Mouse (Mus musculus): Measurements from ENCODE around the gene Sec61a1. TPM values are rescaled to one million over a fixed set of nuclear protein-coding genes. Genes with fewer than 3 reads are reported as not detected.
A peak's percentile ranks its signal among the peaks of the same experiment; 100 is the strongest.

Gene Sec61a1
- 94.5 and 102 TPM in 2 replicates for total RNA-seq (2017)

- ATAC-seq (ENCODE audit: extremely low read depth, insufficient number of reproducible peaks, low FRiP score, poor library complexity, severe bottlenecking), result peak; percentile 95
Measured at GRCm38 (mm10) chr6:88518404-88519263, at the start of gene Sec61a1. TSS of gene Sec61a1 (minus strand) at chr6:88518905.

GRCm38 (mm10) chr6:88566676-88567075, 48.0 kb upstream of the Sec61a1 start:
- ATAC-seq (ENCODE audit: extremely low read depth, insufficient number of reproducible peaks, low FRiP score, poor library complexity, severe bottlenecking), result no peak

- ATAC-seq (ENCODE audit: extremely low read depth, insufficient number of reproducible peaks, low FRiP score, poor library complexity, severe bottlenecking), result no peak
Measured at GRCm38 (mm10) chr6:88565033-88565432, 46.3 kb upstream of the Sec61a1 start.

GRCm38 (mm10) chr6:88560156-88560555, 41.5 kb upstream of the Sec61a1 start:
- no peak for ATAC-seq (ENCODE audit: extremely low read depth, insufficient number of reproducible peaks, low FRiP score, poor library complexity, severe bottlenecking)

- no peak for ATAC-seq (ENCODE audit: extremely low read depth, insufficient number of reproducible peaks, low FRiP score, poor library complexity, severe bottlenecking)
Measured at GRCm38 (mm10) chr6:88559688-88560087, 41.0 kb upstream of the Sec61a1 start.

GRCm38 (mm10) chr6:88558076-88558475, 39.4 kb upstream of the Sec61a1 start:
- ATAC-seq (ENCODE audit: extremely low read depth, insufficient number of reproducible peaks, low FRiP score, poor library complexity, severe bottlenecking), result no peak

- no peak for ATAC-seq (ENCODE audit: extremely low read depth, insufficient number of reproducible peaks, low FRiP score, poor library complexity, severe bottlenecking)
Measured at GRCm38 (mm10) chr6:88557548-88557947, 38.8 kb upstream of the Sec61a1 start.

- ATAC-seq (ENCODE audit: extremely low read depth, insufficient number of reproducible peaks, low FRiP score, poor library complexity, severe bottlenecking), result no peak
Measured at GRCm38 (mm10) chr6:88549916-88550315, 31.2 kb upstream of the Sec61a1 start.

- no peak for ATAC-seq (ENCODE audit: extremely low read depth, insufficient number of reproducible peaks, low FRiP score, poor library complexity, severe bottlenecking)
Measured at GRCm38 (mm10) chr6:88549137-88549814, 30.6 kb upstream of the Sec61a1 start.

GRCm38 (mm10) chr6:88548405-88549049, 29.8 kb upstream of the Sec61a1 start:
- ATAC-seq (ENCODE audit: extremely low read depth, insufficient number of reproducible peaks, low FRiP score, poor library complexity, severe bottlenecking), result no peak

GRCm38 (mm10) chr6:88545397-88545790, 26.7 kb upstream of the Sec61a1 start:
- ATAC-seq (ENCODE audit: extremely low read depth, insufficient number of reproducible peaks, low FRiP score, poor library complexity, severe bottlenecking), result no peak

- ATAC-seq (ENCODE audit: extremely low read depth, insufficient number of reproducible peaks, low FRiP score, poor library complexity, severe bottlenecking), result no peak
Measured at GRCm38 (mm10) chr6:88544644-88545396, 26.1 kb upstream of the Sec61a1 start.

- ATAC-seq (ENCODE audit: extremely low read depth, insufficient number of reproducible peaks, low FRiP score, poor library complexity, severe bottlenecking), result no peak
Measured at GRCm38 (mm10) chr6:88544241-88544640, 25.5 kb upstream of the Sec61a1 start.

- ATAC-seq (ENCODE audit: extremely low read depth, insufficient number of reproducible peaks, low FRiP score, poor library complexity, severe bottlenecking), result no peak
Measured at GRCm38 (mm10) chr6:88540093-88540755, 21.5 kb upstream of the Sec61a1 start.

- no peak for ATAC-seq (ENCODE audit: extremely low read depth, insufficient number of reproducible peaks, low FRiP score, poor library complexity, severe bottlenecking)
Measured at GRCm38 (mm10) chr6:88530306-88530705, 11.6 kb upstream of the Sec61a1 start.

GRCm38 (mm10) chr6:88524056-88524455, 5.4 kb upstream of the Sec61a1 start:
- ATAC-seq (ENCODE audit: extremely low read depth, insufficient number of reproducible peaks, low FRiP score, poor library complexity, severe bottlenecking), result no peak

- ATAC-seq (ENCODE audit: extremely low read depth, insufficient number of reproducible peaks, low FRiP score, poor library complexity, severe bottlenecking), result no peak
Measured at GRCm38 (mm10) chr6:88523451-88523850, 4.7 kb upstream of the Sec61a1 start.

- ATAC-seq (ENCODE audit: extremely low read depth, insufficient number of reproducible peaks, low FRiP score, poor library complexity, severe bottlenecking), result no peak
Measured at GRCm38 (mm10) chr6:88523043-88523442, 4.3 kb upstream of the Sec61a1 start.

GRCm38 (mm10) chr6:88522606-88523005, 3.9 kb upstream of the Sec61a1 start:
- no peak; the same call in 1 of the 2 replicates for ATAC-seq (ENCODE audit: extremely low read depth, insufficient number of reproducible peaks, low FRiP score, poor library complexity, severe bottlenecking)

Measured in neutrophil, adult 5-6 weeks (primary cell).